Mouse (Mus musculus): ENCODE measurements around the gene Gm10840.
"Not testable (repeated sequence)": the region's sequence is repeated elsewhere in the genome, so short reads cannot be mapped to it uniquely, and the experiment has no call there.

Gene Gm10840

DNA sequence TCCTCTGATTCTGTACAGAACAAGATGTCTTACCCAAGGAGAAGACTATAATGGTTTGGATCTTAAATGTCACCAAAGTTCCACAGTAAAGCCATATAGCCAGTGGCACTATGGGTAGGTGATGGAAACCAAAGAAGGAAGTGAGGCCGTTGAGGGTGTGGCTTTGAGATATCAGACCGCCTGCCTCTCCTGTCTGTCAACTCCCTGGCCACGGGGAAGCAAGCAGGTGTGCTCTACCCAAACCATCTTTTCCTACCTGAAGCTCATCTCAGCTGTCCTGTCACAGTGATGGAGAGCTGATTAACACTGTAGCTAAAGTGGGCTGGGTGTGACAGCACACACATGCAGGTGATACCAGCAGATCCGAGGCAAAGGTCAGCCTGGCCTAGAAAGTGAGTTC is 37.6 kb downstream of the Gm10840 start:
- DNase-seq (ENCODE audit: low spot score in 2 of 2): no peak

DNA sequence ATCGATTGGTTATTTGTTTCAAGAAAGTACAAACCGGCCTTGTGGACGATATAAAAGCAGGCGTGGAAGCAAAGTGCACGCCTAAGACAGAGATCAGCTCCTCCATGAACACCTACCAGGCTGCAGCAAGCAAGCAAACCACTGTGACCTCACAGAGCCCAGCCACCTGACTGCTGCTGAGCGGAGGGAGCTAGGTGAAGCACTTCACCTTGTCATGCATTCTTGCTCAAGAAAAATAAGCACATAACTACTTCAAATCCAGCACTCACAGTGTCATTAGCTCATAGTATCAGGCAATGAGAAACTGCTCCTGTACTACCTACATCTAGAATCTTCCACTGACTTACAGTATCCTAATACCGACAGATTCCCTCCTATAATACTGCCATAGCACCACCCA is 39.3 kb downstream of the Gm10840 start:
- not testable (repeated sequence) for DNase-seq (ENCODE audit: low spot score in 2 of 2)

DNA sequence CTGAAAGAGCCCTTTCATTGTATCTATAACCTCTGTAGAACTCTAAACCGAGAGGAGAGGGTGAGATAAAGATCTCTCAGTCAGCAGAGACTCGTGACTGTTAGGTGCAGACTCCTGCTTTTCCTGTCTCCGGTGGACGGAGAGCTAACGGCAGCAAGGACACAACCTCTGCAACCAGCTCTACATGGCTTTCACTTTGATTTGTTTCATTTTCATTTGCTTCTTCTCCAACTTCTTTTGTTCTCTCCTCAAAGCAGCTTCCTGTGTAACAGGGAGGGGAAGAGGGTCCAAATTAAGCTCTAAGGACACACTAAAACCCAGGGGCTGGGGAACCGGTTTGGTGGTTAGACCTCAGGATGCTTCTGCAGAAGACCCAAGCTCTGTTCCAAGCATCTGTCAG is 40.1 kb downstream of the Gm10840 start:
- no peak for DNase-seq (ENCODE audit: low spot score in 2 of 2)

DNA sequence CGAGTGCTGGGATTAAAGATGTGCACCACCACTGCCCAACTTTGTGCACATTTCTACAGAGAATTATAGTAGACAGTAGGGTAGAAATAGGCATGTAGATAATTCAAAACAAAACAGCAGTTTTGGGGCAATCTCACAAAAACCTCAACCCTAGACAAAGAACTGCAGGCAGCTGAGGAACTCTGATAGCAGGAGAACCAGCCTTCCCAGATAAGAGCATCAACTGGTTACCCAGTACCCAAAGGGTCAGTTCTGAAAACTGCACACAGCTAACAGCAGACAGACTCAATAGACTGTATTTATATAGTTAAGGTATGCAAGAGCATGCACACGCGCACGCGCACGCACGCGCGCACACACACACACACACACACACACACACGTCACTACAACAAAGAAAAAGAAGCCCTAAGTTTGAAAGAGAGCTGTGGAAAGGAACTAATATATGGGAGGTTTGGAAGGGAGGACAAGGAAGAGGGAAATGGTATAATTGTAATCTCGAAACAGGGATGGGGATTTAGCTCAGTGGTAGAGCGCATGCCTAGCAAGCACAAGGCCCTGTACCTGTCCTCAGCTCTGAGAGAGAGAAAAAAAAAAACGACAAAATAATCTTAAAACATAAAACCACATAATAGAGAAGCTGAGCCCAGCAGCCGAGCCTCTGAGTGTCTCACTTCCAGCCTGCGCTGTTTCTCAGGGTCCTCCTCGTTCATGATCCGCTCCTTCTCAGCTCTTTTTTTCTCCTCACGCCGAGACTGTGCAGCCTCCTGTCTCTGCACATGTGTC is 40.9 kb downstream of the Gm10840 start:
- no peak for DNase-seq (ENCODE audit: low spot score in 2 of 2)

DNA sequence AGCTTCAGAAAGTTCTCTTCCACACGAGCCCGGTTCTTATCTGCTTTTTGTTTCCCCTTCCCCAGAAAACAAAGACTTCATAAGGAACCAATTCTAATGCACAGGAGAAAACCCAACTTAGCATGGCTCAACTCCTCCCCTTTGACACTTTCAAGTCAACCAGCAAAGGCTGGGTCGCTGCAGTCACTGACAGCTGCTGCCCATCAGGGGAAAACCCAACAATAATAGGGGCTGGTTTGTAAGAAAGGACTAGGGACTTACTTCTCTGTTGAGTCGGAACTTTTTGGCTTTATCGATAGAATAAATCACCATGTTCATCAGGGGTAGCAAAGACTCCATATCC is 41.4 kb downstream of the Gm10840 start, which contains the start of gene Strada:
Strada (minus strand) TSS at position 46 of the 343 bp plus-strand sequence.
- DNase-seq (ENCODE audit: low spot score in 2 of 2): no peak

Data from urinary bladder, postnatal 36 days (tissue).